Mouse (Mus musculus) heart, postnatal 0 days (tissue): ENCODE measurements around the gene Col19a1. TPM values are rescaled to one million over a fixed set of nuclear protein-coding genes. Genes with fewer than 3 reads are reported as not detected.

ENCODE experiments used
- ATAC-seq: fragments of 200-750 bp; cut with Nextera tagmentation; 2 replicates; pipeline ENCODE4 v1.8.0; 2017; ENCODE audit warnings: low read depth, moderate number of reproducible peaks, moderate library complexity; ENCODE audit not compliant: insufficient read depth
- DNase-seq: peaks from one replicate; pipeline ENCODE4 v3.0.0-alpha.2; 2016; ENCODE audit warnings: low spot score
- H3K27ac ChIP-seq: fragments of 300-500 bp; sonication (generic); 2 replicates; pipeline ENCODE4 v1.5.1; 2014; ENCODE audit warnings: low read depth, mild to moderate bottlenecking
- H3K27me3 ChIP-seq: fragments of 300-500 bp; sonication (generic); 2 replicates; pipeline ENCODE4 v1.6.1; 2014; ENCODE audit warnings: low read length, mixed read lengths; ENCODE audit not compliant: control insufficient read depth, insufficient read depth
- H3K36me3 ChIP-seq: fragments of 300-500 bp; sonication (generic); replicated peaks from 2 replicates; pipeline ENCODE4 v1.6.1; 2014; ENCODE audit warnings: low read length, mixed read lengths; ENCODE audit not compliant: control insufficient read depth, insufficient read depth
- H3K4me1 ChIP-seq: fragments of 300-500 bp; sonication (generic); 2 replicates; pipeline ENCODE4 v1.6.1; 2014; ENCODE audit warnings: antibody characterized with exemption; ENCODE audit not compliant: control insufficient read depth, insufficient read depth
- H3K4me2 ChIP-seq: fragments of 300-500 bp; sonication (generic); 2 replicates; pipeline ENCODE4 v1.6.1; 2014; ENCODE audit warnings: low read depth, mild to moderate bottlenecking, low read length, moderate library complexity
- H3K4me3 ChIP-seq: fragments of 300-500 bp; sonication (generic); 2 replicates; pipeline ENCODE4 v1.5.1; 2014; ENCODE audit warnings: low read depth, low read length
- H3K9ac ChIP-seq: fragments of 300-500 bp; sonication (generic); replicated peaks from 2 replicates; pipeline ENCODE4 v1.6.1; 2014; ENCODE audit warnings: low read depth, low read length, mixed read lengths
- H3K9me3 ChIP-seq: fragments of 300-500 bp; sonication (generic); replicated peaks from 2 replicates; pipeline ENCODE4 v1.6.1; 2016; ENCODE audit warnings: low read length; ENCODE audit not compliant: control insufficient read depth
- CTCF ChIP-seq: IDR thresholded peaks from 2 replicates; pipeline ENCODE4 v1.5.1; 2016; ENCODE audit warnings: antibody characterized with exemption, control low read depth, low read depth
- EP300 ChIP-seq: IDR thresholded peaks from 2 replicates; pipeline ENCODE4 v1.6.1; 2016; ENCODE audit warnings: antibody characterized with exemption, low read depth
- WGBS: fragments of 180-500 bp; shearing (Covaris S2); extraction: QIAGEN DNeasy Blood & Tissue Kit; methylation state at CpG from one replicate; pipeline ENCODE4 v1.1.7; 2014; 5-methylcytosine and 5-hydroxymethylcytosine counted together
- polyA plus RNA-seq: library from polyadenylated mRNA; unstranded; fragments of >200 nt; fragmentation: Nextera tagmentation; extraction: Ambion mirVana; gene quantifications from 2 replicates; pipeline ENCODE4 v1.2.1, GENCODE M21; 2015
- total RNA-seq: library from RNA; depleted of rRNA; stranded (reverse); fragments of >200 nt; gene quantifications from 2 replicates; pipeline ENCODE4 v1.2.3, GENCODE M21; 2014; ENCODE audit warnings: low replicate concordance

Gene Col19a1
- total and polyA plus RNA-seq, 2 experiments from 2014 or later = 0.04 to 0.69 TPM

- no peak overlapping the region for H3K4me3 ChIP-seq
Observed at GRCm38 (mm10) chr1:24248294-24249104, 338.8 kb downstream of the Col19a1 start.

GRCm38 (mm10) chr1:24245700-24246375 is 341.4 kb downstream of the Col19a1 start:
- TF ChIP-seq CTCF (no peak), EP300 (no peak)

More at GRCm38 (mm10) chr1:24248294-24249104, 338.8 kb downstream of the Col19a1 start:
- WGBS = 67% methylated on average over 10 of the region's 10 CpGs
- H3K9ac ChIP-seq = no peak overlapping the region
- no peak for DNase-seq
- H3K36me3 ChIP-seq = no peaks in the 10 kb centered on the region
- H3K27ac ChIP-seq = no peak overlapping the region
- H3K27me3 ChIP-seq = no peaks in the 10 kb centered on the region
- no peak overlapping the region for H3K4me2 ChIP-seq
- ATAC-seq = no peak
- no peaks in the 10 kb centered on the region for H3K4me1 ChIP-seq
- no peak for TF ChIP-seq CTCF
- TF ChIP-seq EP300 = no peak
- no peaks in the 10 kb centered on the region for H3K9me3 ChIP-seq

GRCm38 (mm10) chr1:24244931-24245330 is 342.3 kb downstream of the Col19a1 start:
- DNase-seq = no peak
- no peak overlapping the region for H3K4me3 ChIP-seq
- H3K4me2 ChIP-seq = no peak overlapping the region
- TF ChIP-seq EP300 = no peak
- TF ChIP-seq CTCF = no peak
- WGBS = 80% methylated on average over 10 of the region's 10 CpGs
- H3K9me3 ChIP-seq = no peaks in the 10 kb centered on the region
- H3K36me3 ChIP-seq = no peaks in the 10 kb centered on the region
- no peak overlapping the region for H3K9ac ChIP-seq
- no peaks in the 10 kb centered on the region for H3K4me1 ChIP-seq
- H3K27me3 ChIP-seq = no peaks in the 10 kb centered on the region
- no peak overlapping the region for H3K27ac ChIP-seq
- ATAC-seq = no peak

More at GRCm38 (mm10) chr1:24245700-24246375, 341.4 kb downstream of the Col19a1 start:
- no peak for ATAC-seq
- H3K4me1 ChIP-seq = no peaks in the 10 kb centered on the region
- H3K4me3 ChIP-seq = no peak overlapping the region
- no peaks in the 10 kb centered on the region for H3K27me3 ChIP-seq
- H3K4me2 ChIP-seq = no peak overlapping the region
- no peak overlapping the region for H3K9ac ChIP-seq
- no peaks in the 10 kb centered on the region for H3K9me3 ChIP-seq
- 72% methylated on average over 13 of the region's 13 CpGs for WGBS
- no peak for DNase-seq
- no peak overlapping the region for H3K27ac ChIP-seq
- no peaks in the 10 kb centered on the region for H3K36me3 ChIP-seq

GRCm38 (mm10) chr1:24240039-24240691 is 347.1 kb downstream of the Col19a1 start:
- H3K27ac ChIP-seq = no peak overlapping the region
- no peak for ATAC-seq
- H3K9ac ChIP-seq = no peak overlapping the region
- no peak overlapping the region for H3K4me3 ChIP-seq
- DNase-seq = no peak
- TF ChIP-seq EP300 (no peak), CTCF (no peak)
- H3K9me3 ChIP-seq = no peaks in the 10 kb centered on the region
- no peaks in the 10 kb centered on the region for H3K36me3 ChIP-seq
- no peaks in the 10 kb centered on the region for H3K4me1 ChIP-seq
- no peaks in the 10 kb centered on the region for H3K27me3 ChIP-seq
- WGBS = 77% methylated on average over 8 of the region's 8 CpGs
- H3K4me2 ChIP-seq = no peak overlapping the region

GRCm38 (mm10) chr1:24236330-24236729 is 350.9 kb downstream of the Col19a1 start:
- Histone ChIP-seq H3K4me1 (no peaks in the 10 kb centered on the region), H3K9me3 (no peaks in the 10 kb centered on the region), H3K27me3 (no peaks in the 10 kb centered on the region), H3K4me2 (no peak overlapping the region), H3K4me3 (no peak overlapping the region), H3K27ac (no peak overlapping the region), H3K36me3 (no peaks in the 10 kb centered on the region), H3K9ac (no peak overlapping the region)
- DNase-seq = no peak
- TF ChIP-seq EP300 = no peak
- TF ChIP-seq CTCF = no peak
- 68% methylated on average over 1 of the region's 1 CpGs for WGBS
- no peak for ATAC-seq
